Mouse (Mus musculus) hindbrain, embryonic 12.5 days (tissue): Measurements from ENCODE around the gene Ephb3. TPM values are rescaled to one million over a fixed set of nuclear protein-coding genes. Genes with fewer than 3 reads are reported as not detected.

Experiments
- ATAC-seq: fragments of 200-750 bp; cut with Nextera tagmentation; 2 replicates; pipeline ENCODE4 v1.8.0; 2017; ENCODE audit warnings: moderate TSS enrichment; ENCODE audit not compliant: low FRiP score
- H3K27ac ChIP-seq: fragments of 300-500 bp; sonication (generic); 2 replicates; pipeline ENCODE4 v1.5.1; 2016; ENCODE audit warnings: mild to moderate bottlenecking
- H3K27me3 ChIP-seq: fragments of 300-500 bp; sonication (generic); 2 replicates; pipeline ENCODE4 v1.6.1; 2016; ENCODE audit warnings: mild to moderate bottlenecking
- H3K36me3 ChIP-seq: fragments of 300-500 bp; sonication (generic); 2 replicates; pipeline ENCODE4 v1.6.1; 2016; ENCODE audit warnings: mild to moderate bottlenecking
- H3K4me1 ChIP-seq: fragments of 300-500 bp; sonication (generic); 2 replicates; pipeline ENCODE4 v1.6.1; 2016
- H3K4me2 ChIP-seq: fragments of 300-500 bp; sonication (generic); replicated peaks from 2 replicates; pipeline ENCODE4 v1.6.1; 2016; ENCODE audit warnings: mild to moderate bottlenecking
- H3K4me3 ChIP-seq: fragments of 300-500 bp; sonication (generic); 2 replicates; pipeline ENCODE4 v1.5.1; 2016; ENCODE audit warnings: mild to moderate bottlenecking
- H3K9ac ChIP-seq: fragments of 300-500 bp; sonication (generic); 2 replicates; pipeline ENCODE4 v1.6.1; 2016; ENCODE audit warnings: mild to moderate bottlenecking, moderate library complexity
- H3K9me3 ChIP-seq: fragments of 300-500 bp; sonication (generic); replicated peaks from 2 replicates; pipeline ENCODE4 v1.6.1; 2016; ENCODE audit warnings: mild to moderate bottlenecking
- WGBS: fragments of 180-500 bp; shearing (Covaris S2); methylation state at CpG from one replicate; pipeline ENCODE4 v1.1.7; 2016; 5-methylcytosine and 5-hydroxymethylcytosine counted together
- polyA plus RNA-seq: library from polyadenylated mRNA; unstranded; fragments of >200 nt; fragmentation: Nextera tagmentation; extraction: Ambion mirVana; gene quantifications from 2 replicates; pipeline ENCODE4 v1.2.1, GENCODE M21; 2016

Ephb3 gene
- polyA plus RNA-seq, 1 experiment from 2014 or later = 30.2 TPM

DNA sequence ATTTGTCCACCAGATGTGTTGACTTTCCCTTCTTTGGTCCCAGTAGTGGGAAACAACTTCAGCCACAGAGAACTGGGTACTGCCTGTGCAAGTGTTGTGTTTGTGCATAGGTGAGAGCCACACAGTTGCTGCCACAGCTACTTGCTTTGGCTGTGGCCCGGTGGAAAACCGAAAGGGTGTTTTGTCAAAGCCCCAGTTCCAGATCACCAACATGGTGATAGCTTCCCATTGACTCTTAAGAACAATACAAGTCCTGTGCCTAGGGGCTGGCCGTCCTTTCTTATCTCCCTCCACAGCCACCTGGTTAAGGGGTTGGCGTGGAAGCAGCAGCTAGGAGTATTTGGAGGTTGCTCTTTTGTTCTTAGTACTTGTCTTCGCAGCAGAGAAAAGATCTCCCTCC lies 5.6 kb downstream of the Ephb3 start:
- Histone ChIP-seq H3K27me3 (no peaks in the 10 kb centered on the region), H3K4me3 (peak overlapping the region; percentile 29), H3K27ac (peak overlapping the region; percentile 92), H3K4me2 (peak overlapping the region; percentile 58), H3K4me1 (peaks cover 74% of the 10 kb centered on the region), H3K36me3 (peaks cover 13% of the 10 kb centered on the region), H3K9ac (peak overlapping the region; percentile 58; the same call in 1 of the 2 replicates), H3K9me3 (no peaks in the 10 kb centered on the region)
- no peak for ATAC-seq
- WGBS = 9% methylated on average over 5 of the region's 5 CpGs

- H3K4me1 ChIP-seq = peaks cover 80% of the 10 kb centered on the region
- H3K9me3 ChIP-seq = no peaks in the 10 kb centered on the region
- ATAC-seq = peak; percentile 89
- peak overlapping the region; percentile 58 for H3K4me2 ChIP-seq
- peaks cover 17% of the 10 kb centered on the region for H3K36me3 ChIP-seq
- no peaks in the 10 kb centered on the region for H3K27me3 ChIP-seq
- WGBS = 1% methylated on average over 14 of the region's 25 CpGs
- H3K27ac ChIP-seq = peak overlapping the region; percentile 92
- H3K9ac ChIP-seq = peak overlapping the region; percentile 58
- peak overlapping the region; percentile 29 for H3K4me3 ChIP-seq
Measured at GRCm38 (mm10) chr16:21210667-21211338, 6.2 kb downstream of the Ephb3 start.

DNA sequence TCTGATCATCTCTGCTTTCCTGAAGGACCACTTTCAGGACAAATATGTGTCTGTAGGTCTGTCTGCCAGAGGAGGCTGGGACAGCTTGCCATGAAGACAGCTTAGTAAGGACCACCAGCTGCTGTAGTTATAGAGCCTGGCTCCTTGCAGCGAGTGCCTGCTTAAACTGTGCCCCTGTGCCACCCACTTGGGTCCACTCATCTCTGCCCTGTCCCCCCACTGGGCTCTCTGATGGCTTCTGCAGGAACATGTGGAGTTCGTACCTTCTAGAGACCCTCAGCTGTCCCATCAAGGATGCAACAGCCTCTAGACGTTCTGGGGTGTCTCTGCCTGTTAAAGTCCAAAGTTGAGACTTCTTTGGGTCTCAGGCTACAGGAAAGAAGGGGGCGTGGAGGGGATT lies 6.9 kb downstream of the Ephb3 start:
- Histone ChIP-seq H3K4me3 (peak overlapping the region; percentile 29), H3K9ac (peak overlapping the region; percentile 58), H3K27ac (peak overlapping the region; percentile 92), H3K27me3 (no peaks in the 10 kb centered on the region), H3K4me1 (peaks cover 83% of the 10 kb centered on the region), H3K36me3 (peaks cover 17% of the 10 kb centered on the region), H3K9me3 (no peaks in the 10 kb centered on the region), H3K4me2 (peak overlapping the region; percentile 58)
- ATAC-seq = no peak
- WGBS = 44% methylated on average over 4 of the region's 4 CpGs

GRCm38 (mm10) chr16:21212369-21212768 lies 7.8 kb downstream of the Ephb3 start:
- Histone ChIP-seq H3K9ac (no peak overlapping the region), H3K4me2 (0 out of 2 replicates have a peak overlapping the region, but pooled peaks have one; percentile 5), H3K4me1 (peaks cover 80% of the 10 kb centered on the region), H3K4me3 (no peak overlapping the region), H3K36me3 (peaks cover 23% of the 10 kb centered on the region), H3K27me3 (no peaks in the 10 kb centered on the region), H3K27ac (no peak overlapping the region), H3K9me3 (no peaks in the 10 kb centered on the region)
- no peak for ATAC-seq
- WGBS = 0% methylated on average over 1 of the region's 1 CpGs

- H3K27me3 ChIP-seq = no peaks in the 10 kb centered on the region
- H3K9me3 ChIP-seq = no peaks in the 10 kb centered on the region
- H3K4me2 ChIP-seq = no peak overlapping the region
- H3K4me3 ChIP-seq = no peak overlapping the region
- WGBS = 93% methylated on average over 7 of the region's 7 CpGs
- H3K27ac ChIP-seq = no peak overlapping the region
- peaks cover 39% of the 10 kb centered on the region for H3K36me3 ChIP-seq
- H3K4me1 ChIP-seq = peaks cover 65% of the 10 kb centered on the region
- no peak overlapping the region for H3K9ac ChIP-seq
- no peak for ATAC-seq
Measured at GRCm38 (mm10) chr16:21213939-21214338, 9.4 kb downstream of the Ephb3 start.

DNA sequence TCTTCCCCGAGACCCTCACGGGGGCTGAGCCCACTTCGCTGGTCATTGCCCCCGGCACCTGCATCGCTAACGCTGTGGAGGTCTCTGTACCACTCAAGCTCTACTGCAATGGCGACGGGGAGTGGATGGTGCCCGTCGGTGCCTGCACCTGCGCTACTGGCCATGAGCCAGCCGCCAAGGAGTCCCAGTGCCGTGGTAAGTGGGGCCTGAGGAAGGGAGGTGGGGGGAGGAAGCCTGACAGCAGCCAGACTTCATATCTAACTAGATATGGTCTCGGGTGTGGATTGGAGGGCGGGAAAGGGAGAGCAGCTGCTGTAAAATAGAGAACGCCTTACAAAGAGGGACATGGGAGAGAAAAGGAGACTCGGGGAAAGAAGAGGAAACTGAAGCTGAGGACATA lies 10.2 kb downstream of the Ephb3 start:
- Histone ChIP-seq H3K4me2 (no peak overlapping the region), H3K9ac (0 out of 2 replicates have a peak overlapping the region, but pooled peaks have one; percentile 0), H3K27me3 (no peaks in the 10 kb centered on the region), H3K9me3 (no peaks in the 10 kb centered on the region), H3K4me3 (no peak overlapping the region), H3K4me1 (peaks cover 57% of the 10 kb centered on the region), H3K36me3 (peaks cover 48% of the 10 kb centered on the region), H3K27ac (no peak overlapping the region)
- 87% methylated on average over 17 of the region's 17 CpGs for WGBS
- ATAC-seq = no peak

GRCm38 (mm10) chr16:21216047-21216446 lies 11.5 kb downstream of the Ephb3 start:
- Histone ChIP-seq H3K36me3 (peaks cover 60% of the 10 kb centered on the region), H3K4me3 (no peak overlapping the region), H3K27me3 (no peaks in the 10 kb centered on the region), H3K9ac (no peak overlapping the region), H3K9me3 (no peaks in the 10 kb centered on the region), H3K4me1 (peaks cover 45% of the 10 kb centered on the region), H3K4me2 (no peak overlapping the region), H3K27ac (no peak overlapping the region)
- WGBS = 20% methylated on average over 4 of the region's 4 CpGs
- no peak for ATAC-seq

GRCm38 (mm10) chr16:21217233-21217632 lies 12.7 kb downstream of the Ephb3 start:
- peaks cover 72% of the 10 kb centered on the region for H3K36me3 ChIP-seq
- no peak for ATAC-seq
- H3K9me3 ChIP-seq = no peaks in the 10 kb centered on the region

DNA sequence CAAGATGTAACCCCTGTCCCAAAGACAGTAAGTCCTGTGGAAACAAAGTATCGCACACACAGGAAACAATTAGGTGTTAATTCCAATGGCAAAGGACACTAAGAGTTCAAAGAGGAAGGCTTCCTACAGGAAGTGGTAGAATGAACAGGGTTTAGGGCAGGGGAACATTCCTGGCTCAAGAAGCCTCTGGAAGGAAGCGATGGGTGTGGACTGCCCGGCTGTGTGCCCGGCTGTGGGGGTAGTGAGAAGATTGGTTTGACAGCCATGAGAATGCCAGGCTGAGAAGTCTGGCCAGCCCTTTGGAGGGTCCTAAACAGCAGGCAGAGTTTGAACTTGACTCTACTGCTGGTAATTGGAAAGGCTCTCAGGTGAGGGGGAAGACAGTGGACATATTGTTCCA lies 15.1 kb downstream of the Ephb3 start:
- Histone ChIP-seq H3K27me3 (no peaks in the 10 kb centered on the region), H3K9ac (no peak overlapping the region), H3K9me3 (no peaks in the 10 kb centered on the region), H3K4me3 (no peak overlapping the region), H3K4me1 (peaks cover 30% of the 10 kb centered on the region), H3K36me3 (peaks cover 81% of the 10 kb centered on the region), H3K27ac (no peak overlapping the region), H3K4me2 (no peak overlapping the region)
- ATAC-seq = no peak
- WGBS = 82% methylated on average over 4 of the region's 4 CpGs

More at GRCm38 (mm10) chr16:21217233-21217632, 12.7 kb downstream of the Ephb3 start:
- Histone ChIP-seq H3K4me1 (peaks cover 33% of the 10 kb centered on the region), H3K4me3 (no peak overlapping the region), H3K9ac (no peak overlapping the region), H3K27me3 (no peaks in the 10 kb centered on the region), H3K27ac (no peak overlapping the region), H3K4me2 (no peak overlapping the region)
- WGBS = 84% methylated on average over 14 of the region's 14 CpGs

GRCm38 (mm10) chr16:21223038-21223437 lies 18.5 kb downstream of the Ephb3 start:
- Histone ChIP-seq H3K9me3 (no peaks in the 10 kb centered on the region), H3K4me1 (peaks cover 9% of the 10 kb centered on the region; the same call in 1 of the 2 replicates), H3K4me2 (no peak overlapping the region), H3K4me3 (no peak overlapping the region), H3K9ac (no peak overlapping the region), H3K27me3 (no peaks in the 10 kb centered on the region), H3K36me3 (peaks cover 59% of the 10 kb centered on the region), H3K27ac (no peak overlapping the region)
- WGBS = 86% methylated on average over 2 of the region's 3 CpGs
- ATAC-seq = no peak

DNA sequence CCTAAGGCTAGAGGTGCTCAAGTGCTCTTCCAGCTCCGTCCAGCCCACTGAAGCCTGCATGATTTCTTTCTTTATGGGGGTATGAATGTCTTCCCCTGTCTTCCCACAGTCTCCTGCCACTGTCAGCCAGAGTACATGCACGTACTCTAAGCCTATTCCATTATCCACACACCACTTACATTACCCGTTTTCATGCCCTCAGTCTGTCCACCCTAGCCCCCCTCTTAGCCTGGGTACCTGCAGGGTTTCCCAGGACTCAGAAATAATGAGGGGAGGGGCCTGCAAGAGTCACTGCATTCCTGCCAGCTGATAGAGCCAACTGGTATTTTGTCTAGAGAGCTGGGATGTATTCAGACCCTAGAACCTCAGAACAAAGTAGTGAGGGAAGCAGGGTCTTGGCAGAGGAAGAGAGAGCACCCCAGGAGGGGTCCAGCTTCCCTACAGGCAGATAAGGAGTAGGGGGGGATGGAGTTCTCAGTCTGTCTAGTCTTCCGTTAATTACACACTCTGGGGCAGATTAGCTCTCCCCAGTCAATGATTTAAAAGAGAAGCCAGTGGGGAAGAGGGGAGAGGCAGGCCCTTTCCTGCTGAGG lies 20.2 kb downstream of the Ephb3 start:
- no peak for ATAC-seq
- 43% methylated on average over 4 of the region's 4 CpGs for WGBS
- 0 out of 2 replicates have a peak overlapping the region, but pooled peaks have one; percentile 12 for H3K27ac ChIP-seq
- H3K4me1 ChIP-seq = peaks cover 9% of the 10 kb centered on the region; the same call in 1 of the 2 replicates
- H3K9ac ChIP-seq = no peak overlapping the region
- H3K36me3 ChIP-seq = peaks cover 42% of the 10 kb centered on the region
- no peaks in the 10 kb centered on the region for H3K9me3 ChIP-seq
- H3K4me2 ChIP-seq = no peak overlapping the region
- H3K27me3 ChIP-seq = no peaks in the 10 kb centered on the region
- H3K4me3 ChIP-seq = no peak overlapping the region

DNA sequence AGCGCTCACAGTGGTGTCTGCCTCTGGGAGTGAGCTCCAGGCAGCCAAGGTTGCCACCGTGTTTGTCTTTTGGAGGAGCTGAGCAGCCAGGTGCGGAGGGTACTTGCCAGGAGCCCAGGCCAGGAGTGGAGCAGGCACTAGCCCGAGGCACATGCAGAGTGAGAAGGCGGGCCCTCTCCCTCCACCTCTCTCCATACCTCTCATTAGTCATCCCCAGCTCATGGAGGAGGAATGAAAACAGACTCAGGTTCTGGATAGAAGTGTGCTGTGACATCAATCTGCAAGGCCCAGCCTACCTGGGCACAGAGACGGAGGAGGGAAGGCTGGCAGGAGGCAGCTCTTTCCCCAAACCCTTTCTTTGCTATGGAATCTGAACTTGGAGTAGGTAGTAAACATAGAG lies 22.1 kb downstream of the Ephb3 start:
- Histone ChIP-seq H3K27ac (no peak overlapping the region), H3K9me3 (no peaks in the 10 kb centered on the region), H3K36me3 (peaks cover 24% of the 10 kb centered on the region), H3K9ac (no peak overlapping the region), H3K27me3 (no peaks in the 10 kb centered on the region), H3K4me1 (peaks cover 9% of the 10 kb centered on the region; the same call in 1 of the 2 replicates), H3K4me2 (no peak overlapping the region), H3K4me3 (no peak overlapping the region)
- WGBS = 75% methylated on average over 6 of the region's 6 CpGs
- ATAC-seq = no peak
